Mouse (Mus musculus) kidney, postnatal 0 days (tissue): ENCODE measurements around the gene Rsph4a. TPM values are rescaled to one million over a fixed set of nuclear protein-coding genes. Genes with fewer than 3 reads are reported as not detected.
"Not testable (repeated sequence)": the region's sequence is repeated elsewhere in the genome, so short reads cannot be mapped to it uniquely, and the experiment has no call there.

ENCODE experiments used
- ATAC-seq: fragments of 200-750 bp; cut with Nextera tagmentation; replicated peaks from 2 replicates; pipeline ENCODE4 v1.8.0; 2017; ENCODE audit warnings: low read depth, moderate number of reproducible peaks, moderate TSS enrichment, moderate library complexity; ENCODE audit not compliant: low FRiP score
- DNase-seq: peaks from one replicate; pipeline ENCODE4 v3.0.0-alpha.2; 2016; ENCODE audit warnings: low spot score
- H3K27ac ChIP-seq: fragments of 300-500 bp; sonication (generic); 2 replicates; pipeline ENCODE4 v1.5.1; 2014; ENCODE audit warnings: mild to moderate bottlenecking
- H3K27me3 ChIP-seq: fragments of 300-500 bp; sonication (generic); 2 replicates; pipeline ENCODE4 v1.6.1; 2014; ENCODE audit warnings: low read length, mixed read lengths; ENCODE audit not compliant: insufficient read depth
- H3K36me3 ChIP-seq: fragments of 300-500 bp; sonication (generic); 2 replicates; pipeline ENCODE4 v1.6.1; 2014; ENCODE audit warnings: low read length, mixed read lengths; ENCODE audit not compliant: insufficient read depth
- H3K4me1 ChIP-seq: fragments of 300-500 bp; sonication (generic); replicated peaks from 2 replicates; pipeline ENCODE4 v1.6.1; 2014; ENCODE audit warnings: antibody characterized with exemption, low read length, mixed read lengths; ENCODE audit not compliant: insufficient read depth
- H3K4me2 ChIP-seq: fragments of 300-500 bp; sonication (generic); 2 replicates; pipeline ENCODE4 v1.6.1; 2014; ENCODE audit warnings: mild to moderate bottlenecking, low read length, moderate library complexity, mixed read lengths
- H3K4me3 ChIP-seq: fragments of 300-500 bp; sonication (generic); replicated peaks from 2 replicates; pipeline ENCODE4 v1.5.1; 2014; ENCODE audit warnings: low read depth, low read length
- H3K9ac ChIP-seq: fragments of 300-500 bp; sonication (generic); 2 replicates; pipeline ENCODE4 v1.6.1; 2014; ENCODE audit warnings: low read depth, low read length
- H3K9me3 ChIP-seq: fragments of 300-500 bp; sonication (generic); replicated peaks from 2 replicates; pipeline ENCODE4 v1.6.1; 2016; ENCODE audit warnings: low read length, inconsistent platforms, mixed read lengths
- CTCF ChIP-seq: IDR thresholded peaks from 2 replicates; pipeline ENCODE4 v1.5.1; 2016; ENCODE audit warnings: antibody characterized with exemption, low read depth, mild to moderate bottlenecking, moderate library complexity
- WGBS: fragments of 180-500 bp; shearing (Covaris S2); extraction: QIAGEN DNeasy Blood & Tissue Kit; methylation state at CpG from one replicate; pipeline ENCODE4 v1.1.7; 2014; 5-methylcytosine and 5-hydroxymethylcytosine counted together
- polyA plus RNA-seq: library from polyadenylated mRNA; unstranded; fragments of >200 nt; fragmentation: Nextera tagmentation; extraction: Ambion mirVana; gene quantifications from 2 replicates; pipeline ENCODE4 v1.2.1, GENCODE M21; 2015

Gene Rsph4a
- polyA plus RNA-seq, result 0.08 and 0.16 TPM in 2 replicates

DNA sequence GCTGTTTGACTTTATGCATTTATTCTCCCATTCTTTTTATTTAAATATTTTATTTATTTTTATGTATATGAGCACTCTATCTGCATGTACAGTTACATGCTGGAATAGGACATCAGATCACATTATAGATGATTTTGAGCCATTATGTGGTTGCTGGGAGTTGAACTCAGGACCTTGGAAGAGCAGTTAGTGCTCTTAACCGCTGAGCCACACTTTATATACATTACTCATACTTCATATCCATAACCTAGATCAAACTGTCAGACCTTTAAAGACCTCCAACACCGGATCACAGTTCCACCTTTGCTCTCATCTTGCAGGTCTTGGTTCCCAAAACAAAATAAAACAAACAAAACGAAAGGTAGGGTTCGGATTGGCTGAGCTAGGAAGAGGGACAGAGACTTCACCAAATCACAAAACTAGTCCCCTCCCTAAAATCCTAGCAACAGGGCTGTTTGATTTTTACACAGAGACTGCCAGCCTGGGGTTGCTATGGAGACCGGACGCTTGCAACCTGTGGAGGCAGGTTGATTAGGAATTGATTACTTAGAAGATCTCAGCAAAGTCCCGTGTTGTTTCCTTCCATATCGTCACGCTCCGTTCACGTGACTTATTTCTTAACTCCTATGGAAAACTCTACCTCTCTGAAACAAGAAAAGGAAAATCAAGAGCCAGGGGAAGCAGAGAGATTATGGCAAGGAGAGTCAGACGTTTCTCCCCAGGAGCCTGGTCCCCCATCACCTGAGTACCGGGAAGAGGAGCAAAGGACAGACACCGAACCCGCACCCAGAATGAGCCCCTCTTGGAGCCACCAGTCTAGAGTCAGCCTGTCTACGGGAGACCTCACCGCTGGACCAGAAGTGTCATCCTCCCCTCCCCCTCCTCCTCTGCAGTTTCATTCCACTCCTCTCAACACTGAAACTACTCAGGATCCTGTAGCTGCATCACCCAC lies at the start of gene Rsph4a:
Rsph4a (plus strand) TSS at position 582 of the 952 bp plus-strand sequence.
- Histone ChIP-seq H3K4me2 (peak within 1 kb of the TSS; percentile 70), H3K4me1 (0 out of 2 replicates have a peak, but pooled peaks cover 3% of the 10 kb centered on the region), H3K27me3 (no peaks in the 10 kb centered on the region), H3K36me3 (no peaks in the 10 kb centered on the region), H3K27ac (no peak within 1 kb of the TSS), H3K9ac (peak within 1 kb of the TSS; percentile 41), H3K4me3 (peak within 1 kb of the TSS; percentile 34), H3K9me3 (no peaks in the 10 kb centered on the region)
- peak; percentile 98 for ATAC-seq
- DNase-seq, result peak; percentile 70
- WGBS, result 6% methylated on average over 17 of the region's 17 CpGs
- TF ChIP-seq CTCF, result no peak

DNA sequence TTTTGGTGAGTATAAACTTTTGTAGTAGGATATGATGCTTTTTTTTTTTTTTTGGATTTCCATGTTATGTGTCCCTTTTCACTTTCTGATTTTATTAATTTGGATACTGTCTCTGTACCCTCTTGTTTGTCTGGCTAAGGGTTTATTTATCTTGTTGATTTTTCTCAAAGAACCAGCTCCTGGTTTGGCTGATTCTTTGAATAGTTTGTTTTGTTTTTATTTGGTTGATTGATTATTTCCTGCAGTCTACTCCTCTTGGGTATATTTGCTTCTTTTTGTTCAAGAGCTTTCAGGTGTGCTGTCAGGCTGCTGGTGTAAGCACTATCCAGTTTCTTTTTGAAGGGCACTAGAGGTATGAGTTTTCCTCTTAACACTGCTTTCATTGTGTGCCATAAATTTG lies 47.5 kb upstream of the Rsph4a start, which contains the start of gene Sult3a1:
Sult3a1 (plus strand) TSS at position 301 of the 400 bp plus-strand sequence.
- H3K4me3 ChIP-seq, result no peak within 1 kb of the TSS
- no peak within 1 kb of the TSS for H3K9ac ChIP-seq
- no peak for ATAC-seq
- no peaks in the 10 kb centered on the region for H3K4me1 ChIP-seq
- TF ChIP-seq CTCF, result no peak
- DNase-seq, result no peak
- H3K27ac ChIP-seq, result no peak within 1 kb of the TSS
- no peak within 1 kb of the TSS for H3K4me2 ChIP-seq
- no peaks in the 10 kb centered on the region for H3K27me3 ChIP-seq
- no peaks in the 10 kb centered on the region for H3K9me3 ChIP-seq
- no peaks in the 10 kb centered on the region for H3K36me3 ChIP-seq

DNA sequence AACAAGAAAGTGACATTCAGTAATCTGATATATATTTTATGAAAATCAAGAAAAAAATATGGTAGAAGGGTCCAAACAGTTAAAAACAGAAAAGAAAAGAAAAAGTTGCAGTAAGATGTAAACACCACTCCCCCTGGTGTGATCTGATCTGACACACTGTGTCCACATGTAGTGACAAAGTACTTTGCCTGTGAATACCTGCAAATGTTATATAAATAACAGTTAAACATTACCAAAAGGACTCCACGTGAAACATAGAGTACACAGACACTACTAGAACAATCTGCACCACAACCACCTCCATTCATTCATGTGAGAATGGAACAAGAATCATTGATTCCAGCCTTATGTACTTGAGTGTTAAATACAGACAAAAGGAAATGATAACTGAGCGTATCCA lies 38.9 kb upstream of the Rsph4a start:
- WGBS, result 65% methylated on average over 2 of the region's 2 CpGs

DNA sequence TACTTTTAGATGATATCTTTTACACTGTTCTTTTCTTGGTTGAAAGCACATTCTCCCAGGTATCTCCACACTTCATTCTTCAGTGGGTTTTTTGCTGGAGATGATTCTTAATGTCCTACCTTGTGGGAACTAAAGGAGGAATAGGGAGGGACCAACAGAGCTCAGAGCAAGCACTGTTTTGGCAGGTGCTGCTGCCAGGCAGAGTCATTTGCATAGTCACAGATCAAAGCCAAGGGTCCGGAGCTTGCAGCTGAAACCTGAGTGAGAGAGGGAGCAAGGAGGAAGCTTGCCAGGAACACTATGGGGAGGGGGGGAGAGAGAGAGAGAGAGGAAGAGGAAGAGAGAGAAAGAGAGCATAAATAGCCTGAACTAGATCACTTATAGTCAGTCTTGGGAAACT lies 34.5 kb upstream of the Rsph4a start:
- Histone ChIP-seq H3K4me2 (no peak overlapping the region), H3K27ac (no peak overlapping the region), H3K27me3 (no peaks in the 10 kb centered on the region), H3K9me3 (no peaks in the 10 kb centered on the region), H3K4me3 (no peak overlapping the region), H3K36me3 (no peaks in the 10 kb centered on the region), H3K9ac (no peak overlapping the region), H3K4me1 (no peaks in the 10 kb centered on the region)
- no peak for DNase-seq
- ATAC-seq, result no peak
- WGBS, result 6% methylated on average over 1 of the region's 1 CpGs
- TF ChIP-seq CTCF, result no peak

More for the DNA sequence above, 38.9 kb upstream of the Rsph4a start:
- no peak for DNase-seq
- Histone ChIP-seq H3K36me3 (no peaks in the 10 kb centered on the region), H3K4me1 (no peaks in the 10 kb centered on the region), H3K27ac (no peak overlapping the region), H3K27me3 (no peaks in the 10 kb centered on the region), H3K4me3 (no peak overlapping the region), H3K9me3 (no peaks in the 10 kb centered on the region), H3K9ac (no peak overlapping the region), H3K4me2 (no peak overlapping the region)
- ATAC-seq, result no peak
- no peak for TF ChIP-seq CTCF

DNA sequence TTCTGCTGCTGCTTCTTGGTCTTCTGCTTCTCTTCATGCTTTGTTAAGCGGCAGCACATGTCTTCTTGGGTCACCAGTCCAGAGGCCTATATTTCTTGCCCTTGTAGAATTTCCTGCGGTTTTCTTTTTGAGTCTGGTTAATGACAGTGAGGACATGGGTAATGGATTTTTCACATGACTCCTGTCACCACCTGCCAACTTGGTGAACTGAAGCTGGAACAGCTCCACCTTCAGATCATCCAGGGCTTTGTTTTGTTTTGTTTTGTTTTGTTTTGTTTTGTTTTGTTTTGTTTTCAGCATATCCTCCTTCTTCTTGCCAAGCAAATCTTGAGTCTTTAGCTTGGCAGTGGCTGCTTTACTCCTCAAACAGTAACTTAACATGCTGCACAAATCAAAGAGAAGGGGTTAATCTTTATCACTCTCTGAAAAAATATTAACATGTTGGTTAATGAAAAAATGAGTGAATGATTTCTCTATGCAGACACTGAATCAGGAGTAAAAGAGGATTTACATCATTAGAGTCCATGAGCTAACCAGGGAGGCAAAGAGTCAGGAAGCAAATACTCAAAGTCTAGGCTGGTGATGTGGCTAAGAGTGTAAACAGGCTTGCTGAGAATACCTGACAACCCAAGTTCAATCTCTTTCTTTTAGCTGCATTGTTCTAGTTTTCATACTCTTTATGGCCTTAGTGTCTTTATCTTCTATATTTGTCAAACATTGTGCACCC lies 32.1 kb upstream of the Rsph4a start:
- no peaks in the 10 kb centered on the region for H3K9me3 ChIP-seq
- WGBS, result 45% methylated on average over 2 of the region's 2 CpGs
- no peak overlapping the region for H3K27ac ChIP-seq

DNA sequence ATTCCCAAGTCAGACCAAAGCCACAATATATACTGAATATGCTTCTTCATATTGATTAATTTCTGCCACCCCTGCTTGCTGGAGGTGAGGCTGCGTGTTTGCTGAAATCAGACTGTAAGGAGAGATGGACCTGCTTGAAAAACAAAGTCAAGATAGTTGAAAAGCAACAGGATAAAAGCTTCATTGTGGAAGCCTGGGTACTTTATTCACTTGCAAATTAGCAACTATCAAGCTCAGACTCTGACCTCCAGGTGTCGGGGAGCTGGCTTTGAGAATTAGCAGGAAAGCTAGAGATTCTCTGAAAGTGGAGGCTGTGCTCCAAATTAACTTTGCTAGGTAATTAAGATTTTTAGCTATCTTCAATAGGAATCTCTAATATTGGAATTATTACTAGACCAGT lies 22.5 kb upstream of the Rsph4a start:
- ATAC-seq, H3K36me3 ChIP-seq, H3K4me1 ChIP-seq, H3K9ac ChIP-seq, H3K27ac ChIP-seq, H3K9me3 ChIP-seq, H3K4me2 ChIP-seq, H3K4me3 ChIP-seq, H3K27me3 ChIP-seq, DNase-seq: not testable (repeated sequence)
- 85% methylated on average over 2 of the region's 2 CpGs for WGBS

More for the DNA sequence above, 32.1 kb upstream of the Rsph4a start:
- Histone ChIP-seq H3K4me2 (no peak overlapping the region), H3K36me3 (no peaks in the 10 kb centered on the region), H3K9ac (no peak overlapping the region), H3K4me3 (no peak overlapping the region), H3K4me1 (no peaks in the 10 kb centered on the region), H3K27me3 (no peaks in the 10 kb centered on the region)
- no peak for TF ChIP-seq CTCF
- DNase-seq, result peak; percentile 18
- ATAC-seq, result peak; percentile 86

DNA sequence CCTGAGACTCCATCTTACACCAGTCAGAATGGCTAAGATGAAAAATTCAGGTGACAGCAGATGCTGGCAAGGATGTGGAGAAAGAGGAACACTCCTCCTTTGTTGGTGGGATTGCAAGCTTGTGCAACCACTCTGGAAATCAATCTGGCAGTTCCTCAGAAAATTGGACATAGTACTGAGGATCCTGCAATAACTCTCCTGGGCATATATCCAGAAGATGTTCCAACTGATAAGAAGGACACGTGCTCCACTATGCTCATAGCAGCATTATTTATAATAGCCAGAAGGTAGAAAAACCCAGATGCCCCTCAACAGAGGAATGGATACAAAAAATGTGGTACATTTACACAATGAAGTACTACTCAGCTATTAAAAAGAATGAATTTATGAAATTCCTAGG lies 3.4 kb upstream of the Rsph4a start:
- H3K27ac ChIP-seq, H3K4me3 ChIP-seq, ATAC-seq, H3K4me2 ChIP-seq, H3K36me3 ChIP-seq, H3K9ac ChIP-seq, DNase-seq, H3K9me3 ChIP-seq, H3K27me3 ChIP-seq, H3K4me1 ChIP-seq: not testable (repeated sequence)
- 81% methylated on average over 1 of the region's 1 CpGs for WGBS
